Mouse (Mus musculus) adrenal gland, adult 10 weeks (tissue): Measurements from ENCODE around the gene Pds5b. TPM values are rescaled to one million over a fixed set of nuclear protein-coding genes. Genes with fewer than 3 reads are reported as not detected.

Experiments
- polyA plus RNA-seq: library from polyadenylated mRNA; stranded (reverse); fragments of 350-450 nt; fragmentation: Illumina TruSeq; extraction: RNeasy Lipid Tissue Mini Kit (QIAGEN cat#74804); gene quantifications from one replicate; pipeline ENCODE4 v1.2.3, GENCODE M21; 2014; ENCODE audit warnings: low read depth, low replicate concordance

Gene Pds5b
- 54.4 TPM for polyA plus RNA-seq

GRCm38 (mm10) chr5:150673153-150673835 is at the start of gene Pds5b:
Pds5b (plus strand) TSS chr5:150673739.

GRCm38 (mm10) chr5:150666133-150666739 is 7.3 kb upstream of the Pds5b start, which contains the start of gene N4bp2l2:
N4bp2l2 (minus strand) TSS chr5:150666183.

Other genes with a start within 250 kb of the Pds5b start
- gene Zar1l, start 155.6 kb upstream of the Pds5b start, polyA plus RNA-seq: not detected
- 4.3 TPM for gene Brca2, start 151.1 kb upstream of the Pds5b start, polyA plus RNA-seq
- 44.4 TPM for gene N4bp2l1, start 76.6 kb upstream of the Pds5b start, polyA plus RNA-seq
- gene N4bp2l2, start 7.6 kb upstream of the Pds5b start, polyA plus RNA-seq: 122 TPM